Mouse (Mus musculus) cerebellum, adult 2 months (tissue): ENCODE measurements around the gene Cd151. TPM values are rescaled to one million over a fixed set of nuclear protein-coding genes. Genes with fewer than 3 reads are reported as not detected.

ENCODE experiments used
- DNase-seq, 2 experiments: peaks; one replicate each; pipeline ENCODE4 v3.0.0; 2021
- H3K27ac ChIP-seq: fragments of 200-500 bp; 2 replicates; pipeline ENCODE4 v1.5.1; 2012; ENCODE audit warnings: low read length, control low read depth, inconsistent platforms; ENCODE audit not compliant: insufficient read depth
- H3K27me3 ChIP-seq: fragments of 200-500 bp; 2 replicates; pipeline ENCODE4 v1.6.1; 2012; ENCODE audit warnings: inconsistent platforms, mild to moderate bottlenecking, low read length, moderate library complexity; ENCODE audit not compliant: control insufficient read depth, insufficient read depth
- H3K4me1 ChIP-seq: fragments of 200-500 bp; 2 replicates; pipeline ENCODE4 v1.6.1; 2011; ENCODE audit warnings: low read length; ENCODE audit not compliant: control insufficient read depth, insufficient read depth
- H3K4me3 ChIP-seq: fragments of 200-500 bp; replicated peaks from 2 replicates; pipeline ENCODE3; 2011; ENCODE audit warnings: mild to moderate bottlenecking, low read depth, low read length, control low read depth; ENCODE audit not compliant: insufficient read depth
- CTCF ChIP-seq: fragments of 200-500 bp; IDR thresholded peaks from 2 replicates; pipeline ENCODE4 v1.5.1; 2011; ENCODE audit warnings: low read depth, mild to moderate bottlenecking, control low read depth, low read length, moderate library complexity, borderline replicate concordance; ENCODE audit not compliant: insufficient read depth
- POLR2A ChIP-seq: fragments of 200-500 bp; IDR thresholded peaks from 2 replicates; pipeline ENCODE4 v1.6.1; 2011; ENCODE audit warnings: low read length, control low read depth, borderline replicate concordance; ENCODE audit not compliant: insufficient read depth
- WGBS: fragments of 180-500 bp; shearing (Covaris S2); methylation state at CpG from one replicate; pipeline ENCODE4 v1.1.7; 2018; 5-methylcytosine and 5-hydroxymethylcytosine counted together
- polyA plus RNA-seq: library from polyadenylated mRNA; depleted of rRNA; stranded (reverse); fragments of >200 nt; gene quantifications from 2 replicates; pipeline ENCODE4 v1.2.3, GENCODE M21; 2012

The Cd151 gene
- polyA plus RNA-seq, 1 experiment = 68.7 TPM

DNA sequence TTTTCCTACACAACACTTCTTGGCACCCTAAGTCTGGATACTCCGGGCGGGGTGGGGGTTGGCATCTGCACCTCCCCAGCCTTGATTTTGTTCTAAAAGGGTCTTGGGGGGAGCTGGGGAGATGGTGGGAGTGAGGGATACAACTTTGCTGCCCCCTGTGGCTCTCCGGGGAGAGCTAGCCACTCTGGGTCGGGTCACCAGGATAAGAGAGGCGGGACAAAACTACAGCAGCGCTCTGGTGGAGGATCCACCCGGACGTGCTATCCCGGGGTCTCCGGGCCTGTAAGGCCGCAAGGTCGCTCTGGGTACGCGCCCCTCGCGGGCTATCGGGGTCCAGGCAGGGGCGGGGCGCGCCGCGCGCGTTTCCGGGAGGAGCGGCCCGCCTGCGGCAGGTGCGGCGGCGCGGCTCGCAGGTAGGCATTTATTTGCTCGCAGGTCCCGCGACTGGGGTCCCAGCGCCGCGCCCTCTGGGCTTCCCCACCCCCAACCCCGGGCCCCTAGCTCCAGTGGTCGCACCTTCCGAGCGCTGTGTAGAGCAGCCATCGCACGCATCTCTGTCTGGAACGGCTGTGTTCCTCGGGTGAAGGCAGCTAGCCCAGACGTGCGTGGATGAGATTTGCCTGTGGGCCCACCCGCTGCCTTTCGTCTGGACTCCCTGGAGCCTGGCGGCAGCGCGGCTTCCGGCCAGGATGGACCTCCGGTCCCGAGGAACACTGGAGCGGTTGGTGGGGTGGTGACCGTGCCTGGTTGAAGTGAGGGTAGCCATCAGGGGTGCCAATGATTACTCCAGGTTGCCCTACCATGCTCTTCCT lies 5.5 kb upstream of the Cd151 start:
- DNase-seq = no peak
- no peaks in the 10 kb centered on the region for H3K27me3 ChIP-seq
- peaks cover 53% of the 10 kb centered on the region for H3K4me1 ChIP-seq
- peak overlapping the region; percentile 32 for H3K4me3 ChIP-seq
- WGBS = 4% methylated on average over 53 of the region's 59 CpGs
- no peak overlapping the region for H3K27ac ChIP-seq
- TF ChIP-seq POLR2A = no peak
- no peak for TF ChIP-seq CTCF

DNA sequence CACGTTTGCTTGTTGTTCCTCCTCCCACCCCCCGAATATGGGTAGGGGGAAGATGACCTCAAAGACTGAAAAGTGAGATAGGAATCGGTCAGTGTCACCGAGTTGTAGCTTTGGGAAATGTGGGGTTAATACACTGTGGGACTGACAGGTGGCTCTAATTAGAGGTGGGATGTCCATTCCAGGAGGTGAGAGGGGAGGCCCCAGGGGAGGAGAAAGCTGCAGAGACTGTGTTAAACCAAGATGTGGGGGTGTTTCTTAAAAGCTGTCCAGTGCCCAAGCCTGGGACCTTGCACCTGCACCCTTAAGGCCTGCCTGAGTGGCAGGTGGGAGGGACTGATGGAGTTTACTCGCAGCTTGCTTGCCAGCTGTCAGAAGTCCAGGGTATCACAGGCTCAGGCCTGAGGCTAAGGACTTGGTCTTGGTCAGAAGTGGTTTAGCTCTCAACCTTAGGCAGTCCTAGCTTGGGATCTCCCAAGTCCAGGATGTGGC lies 4.8 kb upstream of the Cd151 start:
- WGBS = 37% methylated on average over 5 of the region's 5 CpGs

DNA sequence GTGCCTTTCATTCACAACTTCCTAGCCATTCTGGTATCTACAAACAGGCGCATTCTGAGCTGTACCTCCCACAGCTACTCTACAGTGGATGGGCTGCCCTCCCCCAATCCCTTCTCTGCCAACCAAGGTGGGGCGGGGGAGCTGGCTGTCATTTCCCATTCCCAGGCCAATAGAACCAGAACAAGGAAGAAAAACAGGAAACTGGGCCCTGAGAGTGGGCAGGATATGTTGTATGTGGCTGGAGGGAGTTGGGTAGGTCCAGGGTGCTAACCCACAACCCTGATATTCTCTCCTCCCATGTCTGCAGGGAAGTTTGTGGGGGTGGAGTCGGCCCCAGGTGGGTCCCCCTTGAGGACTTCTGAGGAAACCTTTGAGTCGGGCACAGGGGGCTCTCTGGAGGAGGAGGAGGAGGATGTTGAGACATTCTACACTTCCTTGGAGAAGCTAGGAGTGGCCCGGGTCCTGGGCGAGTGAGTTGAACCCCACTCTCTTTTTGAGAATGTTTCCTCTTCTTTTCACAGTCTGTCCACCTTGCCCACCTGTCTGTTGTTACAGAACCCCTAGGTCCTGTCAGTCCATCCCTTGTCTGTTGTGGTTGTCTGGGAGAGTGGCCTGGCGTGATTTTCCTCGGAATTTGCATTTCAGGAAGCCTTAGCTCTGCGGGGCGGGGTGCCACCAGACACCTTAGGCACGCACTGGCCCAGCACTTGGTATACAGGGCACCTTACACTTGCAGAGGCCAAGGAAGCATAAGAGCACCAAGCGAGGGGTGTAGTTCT lies 3.2 kb upstream of the Cd151 start:
- Histone ChIP-seq H3K4me3 (no peak overlapping the region), H3K4me1 (peaks cover 44% of the 10 kb centered on the region), H3K27me3 (no peaks in the 10 kb centered on the region), H3K27ac (no peak overlapping the region)
- DNase-seq = no peak
- 71% methylated on average over 12 of the region's 12 CpGs for WGBS
- TF ChIP-seq CTCF = no peak
- TF ChIP-seq POLR2A = no peak

More for the DNA sequence above, 4.8 kb upstream of the Cd151 start:
- no peak for TF ChIP-seq CTCF
- TF ChIP-seq POLR2A = no peak
- no peak for DNase-seq
- no peak overlapping the region for H3K27ac ChIP-seq
- no peaks in the 10 kb centered on the region for H3K27me3 ChIP-seq
- peaks cover 50% of the 10 kb centered on the region for H3K4me1 ChIP-seq
- H3K4me3 ChIP-seq = peak overlapping the region; percentile 32

DNA sequence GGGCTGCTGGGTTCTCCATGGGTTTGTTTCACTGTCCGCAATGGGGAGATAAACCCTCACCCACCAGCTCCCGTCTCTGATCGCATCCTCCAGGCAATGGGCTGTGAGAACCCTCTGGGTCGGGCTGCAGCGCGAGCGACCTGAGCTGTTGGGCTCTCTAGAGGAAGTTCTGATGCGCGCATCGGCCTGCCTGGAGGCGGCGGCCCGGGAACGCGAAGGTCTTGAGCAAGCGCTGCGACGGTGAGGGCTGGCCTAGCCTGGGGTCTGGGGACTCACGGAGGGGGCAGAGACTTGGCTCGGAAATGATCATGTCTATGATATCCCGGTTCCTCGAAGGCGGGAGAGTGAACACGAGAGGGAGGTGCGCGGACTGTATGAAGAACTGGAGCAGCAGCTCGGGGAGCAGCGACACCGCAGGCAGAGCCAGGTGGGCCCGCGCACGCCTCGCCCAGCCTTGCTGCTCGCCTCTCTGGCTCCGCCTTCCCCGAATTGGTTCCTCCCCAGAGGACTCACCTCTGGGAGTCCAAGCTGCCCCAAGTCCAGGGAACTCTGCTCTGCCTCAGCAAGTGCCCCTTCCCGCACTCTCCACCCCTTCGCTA lies 2.5 kb upstream of the Cd151 start:
- Histone ChIP-seq H3K27me3 (no peaks in the 10 kb centered on the region), H3K4me1 (peaks cover 41% of the 10 kb centered on the region), H3K27ac (no peak overlapping the region), H3K4me3 (no peak overlapping the region)
- WGBS = 33% methylated on average over 38 of the region's 38 CpGs
- TF ChIP-seq CTCF = no peak
- no peak for TF ChIP-seq POLR2A
- no peak for DNase-seq

DNA sequence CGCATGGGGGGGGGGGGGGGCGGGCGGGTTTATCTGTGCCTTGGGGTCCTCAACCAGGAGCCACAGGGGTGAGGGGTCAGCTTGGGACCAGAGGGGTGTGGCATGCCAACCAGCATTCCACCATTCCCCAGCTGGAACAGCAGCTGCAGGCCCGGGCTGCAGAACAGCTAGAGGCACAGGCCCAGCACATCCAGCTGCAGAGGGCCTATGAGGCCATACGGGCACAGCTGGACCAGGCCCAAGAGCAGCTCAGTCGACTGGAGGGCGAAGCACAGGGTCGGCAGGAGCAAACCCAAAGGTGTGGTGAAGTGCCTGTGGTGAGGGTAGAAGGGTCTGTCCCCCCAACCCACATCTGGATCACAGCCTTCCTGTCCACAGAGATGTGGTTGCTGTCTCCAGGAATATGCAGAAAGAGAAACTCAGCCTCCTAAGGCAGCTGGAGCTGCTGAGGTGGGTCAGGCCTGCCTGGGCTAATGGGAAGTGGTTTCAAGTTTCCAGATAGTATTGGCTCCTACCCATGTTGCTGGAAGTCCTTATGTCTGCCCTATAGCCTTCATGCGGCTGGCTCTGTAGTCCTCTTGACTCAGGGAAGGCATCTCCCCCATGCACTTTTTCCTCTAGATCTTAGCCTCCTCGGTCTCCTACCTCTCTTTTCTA lies 1.7 kb upstream of the Cd151 start:
- 51% methylated on average over 10 of the region's 10 CpGs for WGBS
- DNase-seq = no peak
- Histone ChIP-seq H3K4me3 (no peak overlapping the region), H3K4me1 (peaks cover 33% of the 10 kb centered on the region), H3K27ac (no peak overlapping the region), H3K27me3 (no peaks in the 10 kb centered on the region)
- TF ChIP-seq POLR2A (no peak), CTCF (no peak)

DNA sequence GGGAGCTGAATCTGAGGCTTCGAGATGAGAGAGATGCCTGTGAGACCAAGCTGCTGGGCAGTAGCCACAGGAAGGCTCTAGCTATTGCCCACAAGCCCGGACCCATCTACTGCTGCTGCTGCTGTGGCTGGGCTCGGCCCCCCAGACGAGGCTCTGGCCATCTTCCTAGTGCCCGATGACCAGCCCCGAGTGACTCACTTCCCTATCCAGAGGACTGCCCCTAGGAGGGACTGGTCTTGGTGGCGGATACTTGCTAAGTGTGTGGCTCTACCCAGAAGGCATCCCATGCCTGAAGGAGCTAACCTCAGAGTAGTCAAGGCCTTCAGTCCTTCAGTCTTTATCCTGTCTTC lies 1.2 kb upstream of the Cd151 start:
- TF ChIP-seq POLR2A = no peak
- no peak for TF ChIP-seq CTCF
- H3K4me1 ChIP-seq = peaks cover 28% of the 10 kb centered on the region
- H3K4me3 ChIP-seq = no peak overlapping the region
- DNase-seq = no peak
- no peak overlapping the region for H3K27ac ChIP-seq
- no peaks in the 10 kb centered on the region for H3K27me3 ChIP-seq
- WGBS = 83% methylated on average over 7 of the region's 7 CpGs

DNA sequence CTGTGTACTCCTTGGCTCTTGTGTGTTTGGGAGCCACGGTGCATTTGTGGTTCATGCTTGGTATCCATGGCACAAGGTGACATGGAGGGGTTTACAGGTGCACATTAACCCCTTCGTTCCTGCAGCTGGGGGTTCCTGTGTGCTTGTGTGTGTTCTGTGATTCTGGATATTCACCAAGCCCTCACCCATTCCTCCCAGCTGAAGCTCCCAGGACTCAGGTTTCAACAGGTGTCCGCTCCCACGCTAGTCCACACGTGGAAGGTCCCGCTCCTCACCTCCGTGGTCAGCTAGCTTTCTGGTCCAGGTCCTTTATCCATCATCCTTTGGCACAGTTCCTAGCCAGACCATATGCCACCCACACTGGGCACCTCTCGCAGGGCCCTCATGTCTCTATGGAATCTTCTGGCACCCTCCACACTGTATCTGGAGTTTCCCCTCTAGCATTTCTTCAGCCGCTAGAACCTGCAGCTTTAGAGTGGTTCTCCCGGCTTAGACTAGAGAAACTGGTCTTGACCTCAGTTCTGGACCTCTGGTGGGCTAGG lies 514 bp upstream of the Cd151 start:
- WGBS = 39% methylated on average over 10 of the region's 10 CpGs
- H3K27ac ChIP-seq = no peak overlapping the region
- no peaks in the 10 kb centered on the region for H3K27me3 ChIP-seq
- peak overlapping the region; percentile 88 for H3K4me3 ChIP-seq
- peaks cover 28% of the 10 kb centered on the region for H3K4me1 ChIP-seq
- no peak for TF ChIP-seq CTCF
- TF ChIP-seq POLR2A = no peak
- no peak for DNase-seq
